Mouse (Mus musculus) left cerebral cortex, adult 2 months (tissue): ENCODE results near the gene Ccdc194. TPM values are rescaled to one million over a fixed set of nuclear protein-coding genes. Genes with fewer than 3 reads are reported as not detected.

Experiments used
- DNase-seq, 2 experiments: peaks; one replicate each; pipeline ENCODE4 v3.0.0; 2021 to 2022; ENCODE audit warnings: low spot score in 2 of 2, mixed read lengths in 1 of 2; ENCODE audit errors: extremely low spot score in 1 of 2
- H3K27ac ChIP-seq: fragments of 200-600 bp; 2 replicates; pipeline ENCODE4 v1.8.1; 2022
- H3K4me3 ChIP-seq: fragments of 200-600 bp; 2 replicates; pipeline ENCODE4 v1.8.1; 2022
- CTCF ChIP-seq: fragments of 200-600 bp; IDR thresholded peaks from 2 replicates; pipeline ENCODE4 v1.8.1; 2022; ENCODE audit warnings: antibody characterized with exemption, mild to moderate bottlenecking, moderate library complexity
- intact Hi-C: fragments of 180-260 bp; cut with DNase I; formaldehyde crosslinking; loops from one replicate; pipeline ENCODE4 v1.15.1; 2025
- long read RNA-seq, 2 experiments: library from polyadenylated mRNA; stranded (forward); transcript quantifications; one replicate each; pipeline ENCODE4 v2.0.0; 2021; ENCODE audit warnings: borderline mapping rate in 2 of 2
- total RNA-seq, 2 experiments: library from RNA; stranded (reverse); gene quantifications; 2 replicates each; pipeline ENCODE4 v1.2.3; 2021

The Ccdc194 gene
- not detected for total RNA-seq
- long read RNA-seq, experiment 1: 0 reads
- long read RNA-seq, experiment 2: 0 reads

DNA sequence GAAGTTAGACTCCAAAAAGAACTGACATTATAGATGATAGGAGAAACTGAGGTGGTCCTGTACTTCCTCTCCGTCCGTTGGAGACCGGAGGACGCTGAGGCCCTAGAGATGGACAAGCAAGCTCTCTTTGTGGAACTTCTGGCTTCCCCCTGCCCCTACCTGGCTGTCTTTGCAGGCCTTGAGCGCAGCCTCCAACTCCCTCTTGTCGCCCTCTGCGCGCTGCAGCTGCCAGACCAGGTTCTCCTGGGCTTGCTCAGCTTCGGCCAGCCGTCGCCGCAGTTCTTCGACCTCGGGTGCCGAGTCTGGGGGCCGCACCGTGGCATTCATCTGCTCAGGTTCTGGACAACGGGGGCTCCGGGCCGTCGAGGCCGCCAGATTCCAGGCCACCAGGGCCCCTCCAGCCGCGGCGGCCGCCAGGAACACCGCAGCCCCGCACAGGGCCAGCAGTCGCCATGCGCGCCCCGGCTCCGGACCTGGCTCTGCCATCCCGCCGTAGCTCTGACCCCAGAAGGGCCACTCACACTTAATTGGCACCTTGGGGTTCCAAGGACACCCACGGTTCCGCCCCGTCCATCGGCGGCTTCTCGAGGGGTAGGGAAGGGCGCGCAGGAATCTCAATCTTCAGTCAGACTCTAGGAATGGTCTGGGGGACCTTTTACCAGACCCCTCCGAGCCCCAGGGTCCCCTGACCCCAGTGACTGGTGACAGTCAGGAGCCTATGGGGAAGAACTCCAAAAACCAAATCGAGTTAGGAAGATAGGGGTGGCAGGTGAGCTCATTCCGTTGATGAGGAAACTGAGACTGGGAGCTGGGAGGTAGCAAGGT, at the start of gene Ccdc194:
TSS of gene Ccdc194 (minus strand) at position 486 of the 825 bp plus-strand sequence.
- H3K4me3 ChIP-seq: no peak within 1 kb of the TSS
- intact Hi-C loops: no loop called here
- TF ChIP-seq CTCF: no peak
- no peak for DNase-seq
- H3K27ac ChIP-seq: no peak within 1 kb of the TSS

DNA sequence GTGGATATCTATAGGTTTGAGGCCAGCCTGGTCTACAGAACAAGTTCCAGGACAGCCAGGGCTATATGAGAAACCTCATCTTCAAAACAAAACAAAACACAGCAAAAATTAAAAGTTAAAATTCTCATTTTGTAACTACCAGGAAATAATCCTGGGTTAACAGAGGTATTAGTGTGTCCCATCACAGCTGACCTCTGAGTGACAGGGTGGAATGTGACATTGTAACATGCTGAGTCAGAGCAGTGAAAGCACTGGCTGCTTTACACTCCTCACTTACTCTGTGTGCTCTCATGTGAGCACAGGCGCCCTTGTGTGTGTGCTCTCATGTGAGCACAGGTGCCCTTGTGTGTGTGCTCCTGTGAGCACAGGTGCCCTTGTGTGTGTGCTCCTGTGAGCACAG, 49.5 kb upstream of the Ccdc194 start:
- H3K27ac ChIP-seq: no peak overlapping the region
- TF ChIP-seq CTCF: no peak
- no peak overlapping the region for H3K4me3 ChIP-seq
- DNase-seq: no peak
- intact Hi-C loops: no loop called here

- Histone ChIP-seq H3K4me3 (no peak overlapping the region), H3K27ac (peak overlapping the region; percentile 21; the same call in 1 of the 2 replicates)
- intact Hi-C loops: no loop called here
- DNase-seq: no peak
- TF ChIP-seq CTCF: no peak
Observed at GRCm38 (mm10) chr8:71574426-71574825, 48.9 kb upstream of the Ccdc194 start.

- peak; percentile 76 to 86 for DNase-seq
- peak overlapping the region; percentile 70 for H3K27ac ChIP-seq
- H3K4me3 ChIP-seq: peak overlapping the region; percentile 19; the same call in 1 of the 2 replicates
- intact Hi-C loops: no loop called here
- TF ChIP-seq CTCF: no peak
Observed at GRCm38 (mm10) chr8:71572847-71573633, 47.5 kb upstream of the Ccdc194 start.

DNA sequence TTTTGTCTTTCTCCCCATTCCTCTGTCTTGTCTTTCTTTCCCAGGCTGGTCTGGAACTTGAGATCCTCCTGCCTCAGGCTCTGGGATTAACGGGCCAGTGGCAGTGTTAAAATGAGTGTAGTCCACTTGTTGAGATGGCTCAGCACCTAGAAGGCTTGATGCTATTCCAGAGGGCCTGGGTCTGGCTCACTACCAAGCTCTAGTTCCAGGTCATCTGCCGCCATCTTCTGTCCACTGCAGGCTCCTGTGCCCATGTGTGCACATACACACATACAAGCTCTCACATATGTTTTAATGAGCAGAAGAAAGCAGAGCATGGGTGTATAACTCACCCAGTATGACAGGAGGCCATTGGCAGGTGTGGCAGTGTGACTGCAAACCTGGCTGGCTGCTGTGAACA, 46.6 kb upstream of the Ccdc194 start:
- Histone ChIP-seq H3K27ac (peak overlapping the region; percentile 58; the same call in 1 of the 2 replicates), H3K4me3 (peak overlapping the region; percentile 17; the same call in 1 of the 2 replicates)
- TF ChIP-seq CTCF: no peak; the same call in 1 of the 2 replicates
- intact Hi-C loops: no loop called here
- DNase-seq: no peak

DNA sequence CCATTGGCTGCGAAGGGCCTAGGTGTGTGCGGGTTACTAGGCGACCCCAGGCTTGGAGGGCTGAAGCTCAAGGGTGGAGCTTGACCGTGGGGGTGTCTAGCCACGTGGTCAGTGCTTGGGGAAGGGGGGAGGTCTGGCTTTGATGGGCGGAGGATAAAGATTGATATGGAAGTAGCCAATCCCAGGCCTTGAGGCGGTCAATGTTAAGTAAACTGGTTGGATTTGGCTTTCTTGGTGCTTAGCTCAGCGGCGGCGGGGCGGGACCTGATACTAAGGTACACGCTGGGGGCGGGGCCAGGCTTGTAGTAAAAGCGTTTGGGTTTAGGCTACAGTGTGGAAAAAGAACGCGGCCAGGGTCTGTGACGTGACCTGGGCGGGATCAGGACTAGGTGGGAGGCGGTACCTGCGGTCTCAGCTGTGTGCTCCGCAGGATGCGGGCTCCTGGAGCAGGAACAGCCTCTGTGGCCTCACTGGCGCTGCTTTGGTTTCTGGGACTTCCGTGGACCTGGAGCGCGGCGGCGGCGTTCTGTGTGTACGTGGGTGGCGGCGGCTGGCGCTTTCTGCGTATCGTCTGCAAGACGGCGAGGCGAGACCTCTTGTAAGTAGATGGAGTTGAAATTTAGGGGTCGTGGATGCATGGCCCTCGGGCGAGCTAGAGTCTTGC, 44.9 kb upstream of the Ccdc194 start:
- H3K4me3 ChIP-seq: peak overlapping the region; percentile 84
- DNase-seq: peak; percentile 93 to 94
- TF ChIP-seq CTCF: no peak; the same call in 1 of the 2 replicates
- peak overlapping the region; percentile 98 for H3K27ac ChIP-seq
- intact Hi-C loops: loop anchor here (2.0 kb wide), 1 partner anchor 20 kb away; no protein-coding TSS in a partner anchor

- peak; percentile 84 to 85 for DNase-seq
- intact Hi-C loops: loop anchor here (2.0 kb wide), 1 partner anchor 21 kb away; no protein-coding TSS in a partner anchor
- no peak; the same call in 1 of the 2 replicates for TF ChIP-seq CTCF
- Histone ChIP-seq H3K27ac (peak overlapping the region; percentile 98), H3K4me3 (peak overlapping the region; percentile 84)
Observed at GRCm38 (mm10) chr8:71569366-71570290, 44.1 kb upstream of the Ccdc194 start.

- no peak for DNase-seq
- Histone ChIP-seq H3K4me3 (peak overlapping the region; percentile 84), H3K27ac (peak overlapping the region; percentile 98)
- intact Hi-C loops: no loop called here
- no peak for TF ChIP-seq CTCF
Observed at GRCm38 (mm10) chr8:71568941-71569340, 43.4 kb upstream of the Ccdc194 start.

- peak; percentile 54 to 75 for DNase-seq
- Histone ChIP-seq H3K4me3 (peak within 1 kb of the TSS; percentile 84), H3K27ac (peak within 1 kb of the TSS; percentile 98)
- intact Hi-C loops: no loop called here
- TF ChIP-seq CTCF: no peak
Observed at GRCm38 (mm10) chr8:71568387-71568937, 43.0 kb upstream of the Ccdc194 start, which contains the start of gene Slc27a1. Gene Slc27a1 (plus strand): TSS chr8:71568882.

GRCm38 (mm10) chr8:71567587-71567986, 42.1 kb upstream of the Ccdc194 start:
- TF ChIP-seq CTCF: no peak
- no peak for DNase-seq
- intact Hi-C loops: no loop called here
- Histone ChIP-seq H3K27ac (peak overlapping the region; percentile 66), H3K4me3 (no peak overlapping the region)
